Mouse (Mus musculus) myocyte (in vitro differentiated cells): ENCODE data around the gene Zfp106. TPM values are rescaled to one million over a fixed set of nuclear protein-coding genes. Genes with fewer than 3 reads are reported as not detected.

ENCODE experiments used
- H3K27me3 ChIP-seq: one replicate; pipeline ENCODE4 v1.6.1; 2011; ENCODE audit not compliant: control insufficient read depth, insufficient read depth, insufficient read length
- H3K36me3 ChIP-seq: one replicate; pipeline ENCODE4 v1.6.1; 2011; ENCODE audit not compliant: control insufficient read depth, insufficient read depth
- H3K4me2 ChIP-seq: one replicate; pipeline ENCODE4 v1.6.1; 2011; ENCODE audit warnings: low read depth, control low read depth
- H3K4me3 ChIP-seq: one replicate; pipeline ENCODE4 v1.5.1; 2011; ENCODE audit warnings: mild to moderate bottlenecking, control low read depth, moderate library complexity
- H3K79me2 ChIP-seq: one replicate; pipeline ENCODE4 v1.6.1; 2011; ENCODE audit not compliant: control insufficient read depth, insufficient read depth
- H3ac ChIP-seq: one replicate; pipeline ENCODE4 v1.6.1; 2011; ENCODE audit not compliant: control insufficient read depth, insufficient read length
- CEBPB ChIP-seq: IDR thresholded peaks from 2 replicates; pipeline ENCODE4 v1.6.1; 2011; ENCODE audit warnings: mild to moderate bottlenecking, moderate library complexity; ENCODE audit not compliant: poor library complexity, insufficient read depth, severe bottlenecking
- E2F4 ChIP-seq: IDR thresholded peaks from one replicate; pipeline ENCODE4 v1.6.1; 2011; ENCODE audit warnings: mild to moderate bottlenecking, control low read depth, moderate library complexity; ENCODE audit not compliant: insufficient read depth
- MAX ChIP-seq: IDR thresholded peaks from one replicate; pipeline ENCODE4 v1.6.1; 2011; ENCODE audit warnings: low read depth, mild to moderate bottlenecking, control low read depth
- MYOD1 ChIP-seq, 3 experiments: IDR thresholded peaks; one replicate each; pipeline ENCODE4 v1.6.1; 2011; ENCODE audit warnings: control low read depth in 2 of 3, low read depth in 2 of 3, mild to moderate bottlenecking in 2 of 3, moderate library complexity in 1 of 3; ENCODE audit not compliant: insufficient read length in 2 of 3, control insufficient read depth in 1 of 3
- MYOG ChIP-seq, 3 experiments: IDR thresholded peaks; one replicate each; pipeline ENCODE4 v1.6.1; 2011; ENCODE audit warnings: control low read depth in 2 of 3, low read depth in 2 of 3, mild to moderate bottlenecking in 2 of 3; ENCODE audit not compliant: insufficient read length in 2 of 3, control insufficient read depth in 1 of 3, insufficient read depth in 1 of 3
- POLR2A ChIP-seq: IDR thresholded peaks from one replicate; pipeline ENCODE4 v1.6.1; 2011; ENCODE audit warnings: low read depth, mild to moderate bottlenecking, control low read depth, moderate library complexity; ENCODE audit not compliant: insufficient read length
- POLR2AphosphoS2 ChIP-seq: IDR thresholded peaks from one replicate; pipeline ENCODE4 v1.6.1; 2011; ENCODE audit warnings: low read depth, control low read depth; ENCODE audit not compliant: insufficient read length
- REST ChIP-seq: IDR thresholded peaks from one replicate; pipeline ENCODE4 v1.6.1; 2011; ENCODE audit warnings: mild to moderate bottlenecking, control low read depth, moderate library complexity; ENCODE audit not compliant: insufficient read depth, insufficient read length
- SRF ChIP-seq: IDR thresholded peaks from one replicate; pipeline ENCODE4 v1.6.1; 2011; ENCODE audit warnings: low read depth; ENCODE audit not compliant: control insufficient read depth, insufficient read length
- TCF12 ChIP-seq: IDR thresholded peaks from one replicate; pipeline ENCODE4 v1.6.1; 2011; ENCODE audit warnings: mild to moderate bottlenecking, control low read depth; ENCODE audit not compliant: poor library complexity, insufficient read depth, severe bottlenecking
- TCF3 ChIP-seq: IDR thresholded peaks from one replicate; pipeline ENCODE4 v1.6.1; 2011; ENCODE audit warnings: low read depth, control low read depth; ENCODE audit not compliant: insufficient read length
- USF1 ChIP-seq: IDR thresholded peaks from one replicate; pipeline ENCODE4 v1.6.1; 2011; ENCODE audit warnings: low read depth, mild to moderate bottlenecking, control low read depth, moderate library complexity
- polyA plus RNA-seq: library from polyadenylated mRNA; unstranded; fragments of >200 nt; fragmentation: generic; extraction: Trizol; gene quantifications from one replicate; pipeline ENCODE4 v1.2.1, GENCODE M21; 2012; ENCODE audit warnings: missing spikeins

Zfp106 gene
- polyA plus RNA-seq, 1 experiment = 94.6 TPM

DNA sequence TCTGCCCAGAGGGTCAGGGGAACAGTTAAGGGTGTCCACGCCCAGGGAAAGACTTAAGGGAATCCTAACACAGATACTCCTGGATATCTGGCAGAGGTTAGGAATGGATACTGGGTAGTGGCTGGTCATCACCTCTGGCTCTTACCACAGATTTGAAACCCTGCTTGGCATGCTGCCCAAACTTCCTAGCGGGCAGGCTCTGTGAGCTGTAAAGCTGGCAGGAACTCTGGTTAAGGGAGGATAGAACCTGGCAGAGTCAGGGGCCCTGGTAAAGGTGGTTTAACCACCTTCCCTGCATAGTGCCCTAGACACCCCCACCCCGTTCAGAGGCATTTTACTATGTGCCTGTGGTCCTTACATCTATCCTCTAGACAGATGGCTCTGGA is 61.0 kb downstream of the Zfp106 start:
- no peak overlapping the region for H3ac ChIP-seq
- no peak overlapping the region for H3K4me2 ChIP-seq
- no peaks in the 10 kb centered on the region for H3K79me2 ChIP-seq
- H3K4me3 ChIP-seq = no peak overlapping the region
- TF ChIP-seq TCF3 (no peak), POLR2AphosphoS2 (peak; percentile 9)
- H3K27me3 ChIP-seq = no peaks in the 10 kb centered on the region
- H3K36me3 ChIP-seq = peaks cover 7% of the 10 kb centered on the region

DNA sequence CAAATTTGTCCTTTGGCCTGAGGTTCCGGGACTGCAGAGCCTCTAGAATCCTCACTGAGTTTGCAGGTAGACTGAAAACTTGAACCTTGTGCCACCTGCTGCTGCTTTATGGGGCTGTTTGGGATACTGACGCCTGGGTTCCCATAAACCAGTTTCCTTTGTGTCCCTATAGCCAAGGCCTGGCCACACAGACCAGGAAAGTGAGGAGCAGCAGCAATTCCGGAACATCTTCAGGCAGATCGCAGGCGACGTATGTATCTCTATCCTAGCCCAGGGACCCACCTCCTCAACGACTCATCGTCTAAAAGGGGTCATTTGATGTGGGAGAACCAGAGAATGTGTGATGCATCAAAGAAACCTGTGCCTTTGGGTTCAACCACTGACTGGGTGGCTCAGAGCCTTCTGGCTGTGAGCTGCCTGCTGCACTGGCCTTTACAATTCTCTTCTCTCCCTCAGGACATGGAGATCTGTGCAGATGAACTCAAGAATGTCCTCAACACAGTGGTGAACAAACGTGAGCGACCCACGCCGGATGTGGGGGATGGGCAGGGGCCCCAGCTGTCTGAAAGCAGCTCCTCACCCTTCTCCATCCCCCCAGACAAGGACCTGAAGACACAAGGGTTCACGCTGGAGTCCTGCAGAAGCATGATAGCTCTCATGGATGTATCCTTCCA is 61.6 kb downstream of the Zfp106 start:
- Histone ChIP-seq H3K79me2 (no peaks in the 10 kb centered on the region), H3K27me3 (no peaks in the 10 kb centered on the region), H3K36me3 (peaks cover 7% of the 10 kb centered on the region), H3ac (no peak overlapping the region), H3K4me3 (no peak overlapping the region), H3K4me2 (no peak overlapping the region)
- TF ChIP-seq MYOD1 (IDR thresholded peaks at IDR 0.05; ENCODE audit: control insufficient read depth in 1 of 3, insufficient read length in 2 of 3, low read depth in 2 of 3) (no peak), CEBPB (no peak), POLR2AphosphoS2 (peak; percentile 19)

DNA sequence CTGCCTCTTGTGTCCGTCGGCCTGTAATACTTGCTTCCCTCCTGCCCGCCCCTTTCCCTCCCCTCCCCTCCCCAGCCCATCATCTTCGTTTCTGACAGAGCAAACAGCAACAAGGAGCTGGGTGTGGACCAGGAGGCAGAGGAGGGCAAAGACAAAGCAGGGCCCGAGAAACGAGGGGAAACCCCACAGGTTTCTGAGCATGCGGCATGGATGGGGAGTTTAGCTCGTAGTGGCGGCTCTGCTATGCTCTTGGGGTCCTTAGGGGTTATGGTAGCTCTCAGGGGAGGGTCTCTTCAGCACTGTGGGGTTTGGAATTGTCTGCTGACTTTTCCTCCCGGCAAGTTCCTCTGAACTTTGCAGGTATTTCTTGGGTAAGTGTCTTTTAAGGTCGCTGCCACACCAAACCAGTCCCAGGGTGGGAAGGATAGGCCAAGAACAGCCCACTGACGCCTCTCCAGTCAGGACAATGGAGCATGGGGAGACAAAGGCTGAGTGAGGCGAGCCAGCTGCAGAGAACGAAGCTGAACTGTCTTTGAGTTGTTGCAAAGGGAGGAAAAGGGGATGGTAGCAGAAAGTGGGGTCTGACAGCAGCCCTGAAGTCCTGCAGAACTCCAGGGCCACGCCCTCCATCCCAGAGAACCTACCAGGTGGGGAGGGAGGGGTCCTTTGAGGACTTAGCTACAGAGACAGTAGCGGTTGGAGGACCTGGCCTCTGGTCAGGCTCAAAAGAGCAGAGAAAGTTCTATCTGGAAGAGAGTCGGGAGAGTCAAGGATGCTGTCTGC is 62.3 kb downstream of the Zfp106 start:
- H3K4me2 ChIP-seq = no peak overlapping the region
- H3K4me3 ChIP-seq = no peak overlapping the region
- no peaks in the 10 kb centered on the region for H3K27me3 ChIP-seq
- no peak for TF ChIP-seq CEBPB
- no peak overlapping the region for H3ac ChIP-seq
- no peaks in the 10 kb centered on the region for H3K79me2 ChIP-seq
- peaks cover 7% of the 10 kb centered on the region for H3K36me3 ChIP-seq

DNA sequence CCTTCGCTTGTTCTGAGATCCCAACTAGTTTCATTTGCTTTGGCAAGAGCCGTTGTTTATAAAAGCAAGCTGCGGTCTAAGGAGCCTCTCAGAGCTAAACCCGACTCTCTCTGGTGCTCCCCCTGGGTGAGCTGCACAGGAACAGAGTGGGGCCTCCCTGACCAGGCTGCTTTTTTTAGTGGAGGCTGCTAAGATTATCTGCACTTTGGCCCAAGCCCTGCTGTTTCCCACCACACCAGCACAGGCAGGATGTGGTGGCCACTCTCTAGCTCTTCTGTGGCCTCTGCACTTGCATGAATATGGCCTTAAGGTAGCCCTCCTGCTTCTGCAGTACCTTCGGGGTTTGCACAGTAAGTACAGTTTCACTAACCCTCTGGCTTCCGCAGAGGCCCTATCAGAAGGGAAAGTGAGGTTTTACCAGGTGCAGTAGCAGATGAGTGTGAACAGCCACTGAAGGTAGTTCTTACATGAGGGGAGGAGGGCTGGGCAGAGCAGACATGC is 63.6 kb downstream of the Zfp106 start:
- no peaks in the 10 kb centered on the region for H3K79me2 ChIP-seq
- no peak overlapping the region for H3K4me2 ChIP-seq
- TF ChIP-seq SRF (no peak), POLR2A (no peak), REST (no peak), USF1 (no peak), TCF3 (no peak), TCF12 (no peak), POLR2AphosphoS2 (no peak), CEBPB (no peak), MYOD1 (IDR thresholded peaks at IDR 0.05; ENCODE audit: control insufficient read depth in 1 of 3, insufficient read length in 2 of 3, low read depth in 2 of 3) (no peak)
- no peak overlapping the region for H3K4me3 ChIP-seq
- H3K36me3 ChIP-seq = no peaks in the 10 kb centered on the region
- H3K27me3 ChIP-seq = no peaks in the 10 kb centered on the region
- H3ac ChIP-seq = no peak overlapping the region

DNA sequence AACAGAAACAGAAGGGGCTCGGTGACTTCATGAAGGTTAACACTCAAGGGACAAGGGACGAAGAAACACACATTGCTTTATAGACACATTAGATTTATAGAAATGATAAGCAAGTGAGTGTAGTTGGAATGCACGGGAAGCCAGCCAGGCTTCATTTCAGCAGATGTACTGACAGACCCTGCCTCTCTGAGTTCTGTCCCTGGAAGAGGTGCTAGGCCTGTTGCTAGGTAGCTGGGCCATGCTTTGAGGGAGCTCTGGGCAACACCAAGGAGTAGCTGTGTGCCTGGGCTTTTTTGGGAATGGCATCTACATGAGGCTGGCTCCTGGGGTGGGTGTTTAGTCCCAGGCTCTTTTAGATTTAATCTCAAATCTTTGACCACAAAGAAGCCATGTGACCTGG is 67.1 kb downstream of the Zfp106 start:
- Histone ChIP-seq H3K36me3 (no peaks in the 10 kb centered on the region), H3K79me2 (no peaks in the 10 kb centered on the region), H3K27me3 (no peaks in the 10 kb centered on the region), H3K4me2 (no peak overlapping the region), H3ac (no peak overlapping the region), H3K4me3 (no peak overlapping the region)
- no peak for TF ChIP-seq USF1
- TF ChIP-seq POLR2AphosphoS2 = no peak
- TF ChIP-seq TCF3 = no peak
- no peak for TF ChIP-seq E2F4
- no peak for TF ChIP-seq CEBPB
- TF ChIP-seq POLR2A = no peak
- no peak for TF ChIP-seq MAX
- no peak for TF ChIP-seq REST
- TF ChIP-seq TCF12 = no peak
- TF ChIP-seq MYOD1 (IDR thresholded peaks at IDR 0.05; ENCODE audit: control insufficient read depth in 1 of 3, insufficient read length in 2 of 3, low read depth in 2 of 3) = no peak
- TF ChIP-seq SRF = no peak
- TF ChIP-seq MYOG (IDR thresholded peaks at IDR 0.05; ENCODE audit: control insufficient read depth in 1 of 3, insufficient read depth in 1 of 3, insufficient read length in 2 of 3, low read depth in 2 of 3) = no peak
